Mouse (Mus musculus) ES-E14 (cell line): ENCODE measurements around the gene Dcun1d3. TPM values are rescaled to one million over a fixed set of nuclear protein-coding genes. Genes with fewer than 3 reads are reported as not detected.

ENCODE experiments used
- DNase-seq: peaks from one replicate; pipeline ENCODE4 v3.0.0-alpha.2; 2013; ENCODE audit warnings: low read depth, low spot score
- H3K27ac ChIP-seq: 2 replicates; pipeline ENCODE4 v1.5.1; 2012; ENCODE audit warnings: low read depth, mild to moderate bottlenecking, low read length, moderate library complexity, mixed read lengths; ENCODE audit not compliant: poor library complexity, insufficient read depth, severe bottlenecking
- H3K36me3 ChIP-seq: 2 replicates; pipeline ENCODE4 v1.6.1; 2012; ENCODE audit warnings: mild to moderate bottlenecking, low read length, moderate library complexity, mixed read lengths; ENCODE audit not compliant: control insufficient read depth, poor library complexity, insufficient read depth, severe bottlenecking
- H3K4me1 ChIP-seq, 2 experiments: fragments of 150-350 bp in 1 of 2; sonication (generic) in 1 of 2; 2 replicates each; pipeline ENCODE4 v1.6.1; 2012; ENCODE audit warnings: low read length in 2 of 2, mild to moderate bottlenecking in 1 of 2, mixed read lengths in 1 of 2; ENCODE audit not compliant: control insufficient read depth in 2 of 2, insufficient read depth in 2 of 2, poor library complexity in 1 of 2
- H3K4me3 ChIP-seq, 2 experiments: fragments of 150-350 bp in 1 of 2; sonication (generic) in 1 of 2; 2 replicates each; pipeline ENCODE4 v1.5.1; 2012; ENCODE audit warnings: low read length in 2 of 2, low read depth in 1 of 2, mild to moderate bottlenecking in 1 of 2, mixed read lengths in 1 of 2; ENCODE audit not compliant: insufficient read depth in 1 of 2, poor library complexity in 1 of 2, severe bottlenecking in 1 of 2
- H3K9ac ChIP-seq: 2 replicates; pipeline ENCODE4 v1.6.1; 2012; ENCODE audit warnings: low read depth, mild to moderate bottlenecking, low read length, mixed read lengths; ENCODE audit not compliant: poor library complexity, insufficient read depth, severe bottlenecking
- H3K9me3 ChIP-seq: fragments of 150-350 bp; sonication (generic); 2 replicates; pipeline ENCODE4 v1.6.1; 2012; ENCODE audit warnings: low read depth, mild to moderate bottlenecking, low read length; ENCODE audit not compliant: control insufficient read depth, insufficient read depth
- CHD2 ChIP-seq: IDR thresholded peaks from 2 replicates; pipeline ENCODE4 v1.6.1; 2014; ENCODE audit warnings: mild to moderate bottlenecking, low read depth, low read length, inconsistent platforms
- HCFC1 ChIP-seq: IDR thresholded peaks from 2 replicates; pipeline ENCODE4 v1.6.1; 2012; ENCODE audit warnings: low read length, inconsistent platforms, borderline replicate concordance; ENCODE audit not compliant: insufficient read depth
- MAFK ChIP-seq: IDR thresholded peaks from 2 replicates; pipeline ENCODE4 v1.6.1; 2014; ENCODE audit warnings: mild to moderate bottlenecking, low read depth, low read length, inconsistent platforms; ENCODE audit not compliant: insufficient read depth
- ZC3H11A ChIP-seq: IDR thresholded peaks from 2 replicates; pipeline ENCODE4 v1.6.1; 2012; ENCODE audit warnings: low read depth, mild to moderate bottlenecking, inconsistent platforms, low read length, borderline replicate concordance
- ZNF384 ChIP-seq: IDR thresholded peaks from 2 replicates; pipeline ENCODE4 v1.6.1; 2012; ENCODE audit warnings: low read depth, low read length, inconsistent platforms
- in situ Hi-C, 2 experiments: fragments of 600-800 bp; cut with MboI; formaldehyde crosslinking; loops; one replicate each; pipeline ENCODE4 v1.15.1; 2025; ENCODE audit warnings: low sequenced_read_pairs in 2 of 2, inconsistent platforms in 1 of 2; ENCODE audit not compliant: unreplicated experiment in 2 of 2
- total RNA-seq: library from RNA; depleted of rRNA; stranded (reverse); fragments of 300-350 nt; gene quantifications from 2 replicates; pipeline ENCODE4 v1.2.3, GENCODE M21; 2012

Gene Dcun1d3
- total RNA-seq, 1 experiment: 26.1 TPM

DNA sequence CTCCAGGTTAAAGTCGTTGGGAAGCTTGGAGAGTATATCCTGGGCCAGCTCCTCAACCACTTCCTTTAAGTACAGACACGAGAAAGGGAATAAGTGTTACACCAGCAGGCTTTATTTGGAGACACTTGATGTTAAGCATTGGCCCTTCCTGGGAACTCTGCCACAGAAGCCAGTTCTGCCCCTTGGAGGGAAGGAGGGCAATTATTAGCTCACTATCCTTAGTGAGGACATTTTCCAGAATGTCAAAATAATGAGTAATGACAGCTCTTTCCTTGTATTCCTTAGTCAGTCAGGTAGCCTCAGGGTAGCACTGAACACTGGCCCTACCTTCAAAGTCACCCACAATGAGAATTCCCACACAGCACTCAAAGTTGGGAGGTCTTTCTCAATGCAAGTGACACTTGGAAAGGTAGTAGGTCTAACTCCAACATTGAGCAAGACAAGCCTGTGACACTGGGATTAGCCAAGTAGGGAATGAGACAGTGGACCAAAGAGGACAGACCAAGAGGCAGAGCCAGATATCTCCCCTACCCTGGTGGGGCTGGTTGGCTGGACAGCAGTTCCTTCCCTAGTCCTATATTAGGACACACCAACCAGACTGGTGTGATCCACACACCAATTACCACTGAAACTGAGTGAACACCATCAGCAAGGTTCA lies 32.8 kb upstream of the Dcun1d3 start:
- no peaks in the 10 kb centered on the region for H3K36me3 ChIP-seq
- DNase-seq: no peak
- H3K4me1 ChIP-seq: no peaks in the 10 kb centered on the region
- TF ChIP-seq ZNF384: no peak
- TF ChIP-seq HCFC1: no peak
- TF ChIP-seq CHD2: no peak
- TF ChIP-seq MAFK: no peak
- TF ChIP-seq ZC3H11A: no peak
- in situ Hi-C loops: no loop called here
- no peak overlapping the region for H3K27ac ChIP-seq
- no peak overlapping the region for H3K9ac ChIP-seq
- no peaks in the 10 kb centered on the region for H3K9me3 ChIP-seq
- no peak overlapping the region for H3K4me3 ChIP-seq

DNA sequence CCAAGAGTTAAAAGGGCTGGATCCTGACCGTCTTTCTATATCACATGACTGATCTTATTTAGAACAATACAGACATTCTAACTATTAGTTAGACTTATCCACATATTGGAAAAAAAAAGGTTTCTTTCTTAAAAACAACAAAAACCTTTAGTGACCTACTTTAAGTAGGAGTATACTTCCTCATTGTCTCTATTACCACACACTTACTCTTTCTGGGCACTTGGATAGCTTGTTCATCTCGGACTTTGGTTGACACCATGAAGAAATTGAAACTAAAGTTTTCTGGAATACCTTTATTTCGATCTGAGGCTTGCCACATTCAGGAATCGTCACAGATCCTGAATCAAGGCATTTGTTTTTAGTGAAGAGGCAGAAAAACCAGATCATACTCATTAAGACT lies 25.0 kb upstream of the Dcun1d3 start:
- no peak overlapping the region for H3K27ac ChIP-seq
- in situ Hi-C loops: no loop called here
- no peaks in the 10 kb centered on the region for H3K9me3 ChIP-seq
- no peak overlapping the region for H3K9ac ChIP-seq
- no peaks in the 10 kb centered on the region for H3K36me3 ChIP-seq
- TF ChIP-seq HCFC1: no peak
- TF ChIP-seq CHD2: no peak
- no peak for TF ChIP-seq ZC3H11A
- no peak for TF ChIP-seq MAFK
- DNase-seq: no peak
- H3K4me3 ChIP-seq: no peak overlapping the region
- H3K4me1 ChIP-seq: no peaks in the 10 kb centered on the region

DNA sequence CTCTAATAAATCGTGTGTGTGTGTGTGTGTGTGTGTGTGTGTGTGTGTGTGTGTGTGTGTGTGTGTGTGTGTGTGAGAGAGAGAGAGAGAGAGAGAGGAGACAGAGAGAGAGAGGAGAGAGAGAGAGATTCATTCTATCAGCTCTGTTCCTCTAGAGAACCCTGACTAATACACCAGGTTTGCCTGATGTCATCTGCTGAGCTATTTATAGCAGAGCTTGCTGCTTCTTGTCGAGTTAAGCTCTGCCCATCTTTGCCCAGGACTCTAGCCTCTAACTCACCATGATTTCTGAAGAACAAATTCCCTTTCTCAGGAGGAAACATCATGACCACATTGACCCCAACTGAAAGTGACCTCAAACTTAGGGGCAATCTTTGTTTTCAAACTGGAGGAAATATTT lies 24.4 kb upstream of the Dcun1d3 start:
- H3K9ac ChIP-seq: no peak overlapping the region
- in situ Hi-C loops: no loop called here
- no peak for TF ChIP-seq CHD2
- TF ChIP-seq MAFK: no peak
- TF ChIP-seq ZNF384: no peak
- TF ChIP-seq ZC3H11A: no peak
- TF ChIP-seq HCFC1: no peak
- DNase-seq: no peak
- no peaks in the 10 kb centered on the region for H3K36me3 ChIP-seq
- H3K4me1 ChIP-seq: no peaks in the 10 kb centered on the region
- no peak overlapping the region for H3K27ac ChIP-seq
- no peak overlapping the region for H3K4me3 ChIP-seq
- H3K9me3 ChIP-seq: no peaks in the 10 kb centered on the region

DNA sequence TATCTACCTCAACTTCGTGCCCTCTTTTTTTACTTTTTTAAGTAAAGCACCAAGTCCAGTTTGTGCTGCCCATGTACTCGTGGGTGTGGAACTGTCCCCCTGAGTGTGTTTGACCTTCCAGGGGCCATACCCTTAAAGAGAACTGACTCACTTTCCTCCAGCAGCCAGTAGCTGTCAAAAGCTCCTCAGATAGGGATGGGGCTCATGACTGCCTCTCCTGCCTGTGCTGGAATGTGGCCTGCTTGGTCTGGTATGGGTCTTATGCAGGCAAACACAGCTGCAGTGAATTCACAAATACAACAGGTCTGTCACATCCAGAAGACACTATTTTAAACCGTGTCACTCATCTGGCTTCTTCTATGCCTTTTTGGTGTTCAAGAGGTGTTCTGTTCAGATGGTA lies 15.6 kb upstream of the Dcun1d3 start:
- no peak for TF ChIP-seq CHD2
- TF ChIP-seq ZNF384: no peak
- TF ChIP-seq HCFC1: no peak
- TF ChIP-seq MAFK: no peak
- no peak for TF ChIP-seq ZC3H11A
- H3K9me3 ChIP-seq: no peaks in the 10 kb centered on the region
- H3K4me3 ChIP-seq: no peak overlapping the region
- in situ Hi-C loops: no loop called here
- H3K36me3 ChIP-seq: no peaks in the 10 kb centered on the region
- H3K27ac ChIP-seq: no peak overlapping the region
- DNase-seq: no peak
- no peaks in the 10 kb centered on the region for H3K4me1 ChIP-seq
- no peak overlapping the region for H3K9ac ChIP-seq
